Mouse (Mus musculus) spleen, postnatal 10 days (tissue): ENCODE measurements around the gene Phb2.
A peak's percentile ranks its signal among the peaks of the same experiment; 100 is the strongest.
"Not testable (repeated sequence)": the region's sequence is repeated elsewhere in the genome, so short reads cannot be mapped to it uniquely, and the experiment has no call there.

Source experiments
- DNase-seq, 2 experiments: peaks; one replicate each; pipeline ENCODE4 v3.0.0; 2021 to 2022; ENCODE audit warnings: low spot score in 2 of 2

Gene Phb2

GRCm38 (mm10) chr6:124711824-124712782 is at the start of gene Phb2, which contains the start of gene Emg1:
TSS of gene Phb2 (plus strand) at chr6:124712336.
TSS of gene Emg1 (minus strand) at chr6:124712178.
- DNase-seq: peak; percentile 93 to 99

GRCm38 (mm10) chr6:124662477-124663423 is 49.4 kb upstream of the Phb2 start, which contains the start of gene Lpcat3:
TSS of gene Lpcat3 (plus strand) at chr6:124663027.
- peak; percentile 99 to 100 for DNase-seq

- no peak for DNase-seq
Measured at GRCm38 (mm10) chr6:124663424-124663795, 48.7 kb upstream of the Phb2 start.

GRCm38 (mm10) chr6:124664256-124664655 is 47.9 kb upstream of the Phb2 start:
- no peak for DNase-seq

GRCm38 (mm10) chr6:124665011-124665410 is 47.1 kb upstream of the Phb2 start:
- DNase-seq: no peak

GRCm38 (mm10) chr6:124669234-124669859 is 42.8 kb upstream of the Phb2 start:
- DNase-seq: no peak

- no peak for DNase-seq
Measured at GRCm38 (mm10) chr6:124670281-124670900, 41.7 kb upstream of the Phb2 start.

GRCm38 (mm10) chr6:124672100-124672499 is 40.0 kb upstream of the Phb2 start:
- no peak for DNase-seq

GRCm38 (mm10) chr6:124673619-124674018 is 38.5 kb upstream of the Phb2 start:
- no peak for DNase-seq

GRCm38 (mm10) chr6:124674591-124674990 is 37.5 kb upstream of the Phb2 start:
- DNase-seq: no peak

GRCm38 (mm10) chr6:124676171-124676570 is 36.0 kb upstream of the Phb2 start:
- DNase-seq: no peak

- no peak for DNase-seq
Measured at GRCm38 (mm10) chr6:124678769-124679168, 33.4 kb upstream of the Phb2 start.

- DNase-seq: no peak
Measured at GRCm38 (mm10) chr6:124679486-124679885, 32.6 kb upstream of the Phb2 start.

GRCm38 (mm10) chr6:124682291-124682690 is 29.8 kb upstream of the Phb2 start:
- not testable (repeated sequence) for DNase-seq

GRCm38 (mm10) chr6:124683591-124684417 is 28.3 kb upstream of the Phb2 start:
- DNase-seq: no peak

- DNase-seq: no peak
Measured at GRCm38 (mm10) chr6:124685606-124686386, 26.3 kb upstream of the Phb2 start.

- not testable (repeated sequence) for DNase-seq
Measured at GRCm38 (mm10) chr6:124686644-124687043, 25.5 kb upstream of the Phb2 start.

GRCm38 (mm10) chr6:124688151-124688758 is 23.9 kb upstream of the Phb2 start:
- no peak for DNase-seq

GRCm38 (mm10) chr6:124689011-124689410 is 23.1 kb upstream of the Phb2 start:
- DNase-seq: no peak
